Mouse (Mus musculus): ENCODE data around the gene Slc6a20b. TPM values are rescaled to one million over a fixed set of nuclear protein-coding genes. Genes with fewer than 3 reads are reported as not detected.
A peak's percentile ranks its signal among the peaks of the same experiment; 100 is the strongest.
"Not testable (repeated sequence)": the region's sequence is repeated elsewhere in the genome, so short reads cannot be mapped to it uniquely, and the experiment has no call there.

The Slc6a20b gene
- 0.23 and 0.24 TPM in 2 replicates for polyA plus RNA-seq (2015; fragmentation: Nextera tagmentation; extraction: Ambion mirVana)

DNA sequence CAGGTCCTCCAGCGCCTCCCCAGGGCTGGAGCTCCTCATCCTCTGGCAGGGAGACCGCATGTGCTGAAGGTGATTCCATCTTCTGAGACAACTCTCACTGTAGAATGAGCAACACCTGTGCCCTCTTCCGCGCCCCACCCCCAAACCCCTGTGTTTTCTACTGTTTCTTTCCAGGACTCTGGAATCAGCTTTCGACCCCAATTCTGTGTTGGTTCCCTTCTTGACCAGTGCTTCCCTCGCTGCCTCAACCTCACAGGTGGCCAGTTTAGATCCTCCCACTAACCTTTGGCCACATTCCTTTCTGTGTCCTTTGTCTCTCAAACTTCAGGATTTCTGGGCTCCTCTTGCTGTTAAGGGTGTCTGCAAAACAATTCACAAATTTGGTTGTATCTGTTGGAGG lies at the start of gene Slc6a20b:
Gene Slc6a20b (minus strand): TSS at position 285 of the 400 bp plus-strand sequence.
- H3K4me1 ChIP-seq, result no peaks in the 10 kb centered on the region
- H3K4me3 ChIP-seq, result no peak within 1 kb of the TSS
- no peak within 1 kb of the TSS for H3K27ac ChIP-seq (replicated peaks)
- H3K36me3 ChIP-seq, result no peaks in the 10 kb centered on the region
- 83% methylated on average over 6 of the region's 6 CpGs for WGBS
- no peak within 1 kb of the TSS for H3K9ac ChIP-seq (replicated peaks)
- no peak within 1 kb of the TSS for H3K4me2 ChIP-seq (replicated peaks)
- ATAC-seq (replicated peaks), result no peak
- H3K27me3 ChIP-seq, result no peaks in the 10 kb centered on the region
- H3K9me3 ChIP-seq, result no peaks in the 10 kb centered on the region

DNA sequence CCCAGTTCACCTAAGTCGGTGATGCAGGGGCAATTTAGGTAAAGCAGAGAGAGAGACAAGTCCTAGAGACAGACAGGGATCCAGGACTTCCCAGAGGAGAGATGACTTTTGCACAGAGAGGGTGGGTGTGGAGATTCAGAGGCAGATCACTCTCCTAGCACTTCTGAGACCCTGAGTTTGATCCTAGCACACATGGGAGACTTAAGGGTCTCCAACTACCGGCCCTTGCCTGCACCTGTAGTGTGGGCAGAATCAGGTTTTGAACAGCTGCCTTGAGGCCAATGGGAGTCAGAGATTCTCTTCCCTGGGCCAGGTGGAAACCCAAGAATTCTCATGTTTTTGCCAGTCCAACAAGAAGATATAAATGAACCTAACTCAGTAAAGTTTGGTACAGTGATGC lies 46.8 kb upstream of the Slc6a20b start:
- Histone ChIP-seq H3K4me2 (replicated peaks) (peak overlapping the region; percentile 79), H3K36me3 (no peaks in the 10 kb centered on the region), H3K4me3 (no peak overlapping the region), H3K4me1 (peaks cover 8% of the 10 kb centered on the region), H3K9ac (replicated peaks) (no peak overlapping the region), H3K9me3 (no peaks in the 10 kb centered on the region), H3K27me3 (peaks cover 41% of the 10 kb centered on the region), H3K27ac (replicated peaks) (no peak overlapping the region)
- 22% methylated on average over 2 of the region's 2 CpGs for WGBS
- no peak for ATAC-seq (replicated peaks)

DNA sequence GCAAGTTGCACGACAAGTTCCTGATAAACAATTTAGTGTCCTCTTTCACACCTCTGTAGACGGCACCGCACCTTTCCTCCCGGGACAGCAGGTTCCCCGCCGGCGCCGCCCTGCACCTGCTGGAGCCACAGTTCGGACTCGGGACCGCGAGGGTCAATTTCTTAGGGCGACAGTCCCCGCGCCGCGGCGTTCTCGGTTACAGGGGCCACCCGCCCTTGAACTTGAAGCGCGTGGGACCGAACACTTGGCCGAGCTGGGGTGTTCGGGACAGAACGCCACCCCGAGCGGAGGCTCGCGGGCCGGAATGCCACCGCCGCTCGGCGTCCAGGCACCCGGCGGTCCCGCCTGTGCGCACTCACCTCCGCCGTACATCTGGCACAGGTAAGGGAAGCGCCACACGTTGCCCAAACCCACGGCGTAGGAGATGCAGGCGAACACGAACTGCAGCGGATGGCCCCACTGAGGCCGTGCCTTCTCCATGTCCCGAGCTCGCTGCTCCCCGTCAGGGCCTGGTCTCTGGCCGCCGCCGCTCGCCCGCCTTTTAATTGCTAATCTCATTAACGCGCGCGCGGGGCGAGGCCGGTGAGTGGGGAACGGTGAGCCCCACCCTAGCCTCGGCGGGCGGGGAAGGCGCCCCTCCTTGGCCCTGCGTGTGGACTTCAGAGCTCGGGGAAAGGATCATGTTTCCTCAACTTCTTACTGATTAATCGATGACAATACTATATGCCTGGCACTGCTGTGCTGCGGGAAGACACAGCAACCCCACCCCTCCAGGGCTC lies 46.2 kb upstream of the Slc6a20b start, which contains the start of the genes Ccr9 and Slc6a20a:
Gene Ccr9 (plus strand): TSS at position 113 of the 779 bp plus-strand sequence.
Gene Slc6a20a (minus strand): TSS at position 559 of the 779 bp plus-strand sequence.
- Histone ChIP-seq H3K9ac (replicated peaks) (peak within 1 kb of the TSS; percentile 37), H3K27me3 (peaks cover 41% of the 10 kb centered on the region), H3K9me3 (no peaks in the 10 kb centered on the region), H3K27ac (replicated peaks) (no peak within 1 kb of the TSS), H3K36me3 (no peaks in the 10 kb centered on the region), H3K4me2 (replicated peaks) (peak within 1 kb of the TSS; percentile 79), H3K4me3 (peak within 1 kb of the TSS; percentile 42), H3K4me1 (peaks cover 8% of the 10 kb centered on the region)
- 0 out of 2 replicates have a peak, but pooled peaks have one; percentile 48 for ATAC-seq (replicated peaks)
- WGBS, result 2% methylated on average over 73 of the region's 73 CpGs

DNA sequence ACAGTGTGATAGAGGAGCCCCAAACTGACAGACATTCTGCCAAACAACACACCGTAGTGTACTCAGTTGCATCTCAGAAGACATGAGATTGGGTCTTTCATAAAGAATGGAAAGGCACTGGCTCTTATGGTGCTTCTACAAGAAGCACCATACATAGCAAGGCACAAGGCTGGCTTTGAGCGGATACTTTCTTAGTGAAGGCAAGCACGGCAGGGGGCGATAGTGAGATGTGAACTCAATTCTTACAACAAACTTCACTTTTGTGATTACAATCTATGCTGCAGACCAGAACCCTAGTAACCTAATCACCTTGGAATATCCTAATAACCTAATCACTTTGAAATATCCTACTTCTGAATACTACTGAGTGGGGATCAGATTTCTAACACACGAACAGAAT lies 33.3 kb upstream of the Slc6a20b start:
- Histone ChIP-seq H3K4me3 (no peak overlapping the region), H3K9me3 (no peaks in the 10 kb centered on the region), H3K4me1 (no peaks in the 10 kb centered on the region), H3K36me3 (no peaks in the 10 kb centered on the region), H3K4me2 (replicated peaks) (no peak overlapping the region), H3K9ac (replicated peaks) (no peak overlapping the region), H3K27me3 (no peaks in the 10 kb centered on the region), H3K27ac (replicated peaks) (no peak overlapping the region)
- no peak for ATAC-seq (replicated peaks)
- 54% methylated on average over 5 of the region's 5 CpGs for WGBS

DNA sequence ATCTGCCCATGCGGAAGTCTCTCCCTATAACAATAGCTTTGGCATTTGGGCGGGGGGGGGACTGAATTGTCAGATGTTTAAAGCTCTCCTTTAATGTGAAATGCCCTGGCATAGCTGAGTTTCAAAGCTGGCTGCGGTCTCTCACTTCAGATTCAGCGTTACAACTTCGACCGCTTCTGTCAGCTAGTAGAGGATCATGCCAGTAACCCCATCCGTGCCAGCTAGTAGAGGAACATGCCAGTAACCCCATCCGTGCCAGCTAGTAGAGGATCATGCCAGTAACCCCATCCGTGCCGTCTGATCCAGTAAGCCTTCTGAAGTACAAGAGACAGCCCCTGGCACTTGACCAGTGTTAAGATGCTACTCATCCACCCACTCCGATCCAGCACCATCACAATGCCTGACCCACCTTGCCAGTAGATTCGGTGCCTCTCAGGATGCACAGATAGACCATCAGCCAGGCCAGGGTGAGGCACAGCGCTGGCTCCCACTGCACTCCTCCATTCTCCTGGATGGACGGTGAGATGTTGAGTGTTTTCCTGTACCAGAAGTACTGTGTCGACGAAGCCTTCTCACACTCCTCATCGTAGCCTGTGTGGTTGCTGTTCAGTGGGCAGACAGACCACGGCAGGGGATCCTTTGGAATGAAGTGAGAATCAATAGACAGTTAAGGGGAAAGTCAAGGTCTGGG lies 27.8 kb upstream of the Slc6a20b start:
- not testable (repeated sequence) for H3K9ac ChIP-seq (replicated peaks); H3K36me3 ChIP-seq; H3K27ac ChIP-seq (replicated peaks); H3K4me1 ChIP-seq; H3K4me3 ChIP-seq; H3K27me3 ChIP-seq; H3K4me2 ChIP-seq (replicated peaks); H3K9me3 ChIP-seq
- WGBS, result 63% methylated on average over 18 of the region's 18 CpGs
- ATAC-seq (replicated peaks), result peak; percentile 91

DNA sequence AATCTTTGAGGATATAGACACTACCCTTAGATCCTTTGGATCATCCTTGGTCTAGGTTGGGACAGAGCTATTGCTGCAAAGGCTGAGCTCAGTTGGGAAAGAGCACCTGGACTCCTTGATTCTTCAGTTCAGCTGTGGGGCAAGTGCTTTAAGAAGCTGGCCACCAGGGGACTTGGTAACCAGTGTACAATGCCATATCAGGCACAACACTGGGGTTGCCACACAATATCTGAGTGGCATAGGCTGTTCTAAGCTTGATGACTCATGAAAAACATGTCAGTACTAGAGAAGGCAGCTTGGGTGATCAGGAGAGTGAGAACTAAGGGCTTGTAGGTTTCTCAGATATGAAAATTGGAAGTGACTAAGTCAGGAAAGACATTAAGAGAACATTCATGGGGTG lies 26.6 kb upstream of the Slc6a20b start:
- peaks cover 7% of the 10 kb centered on the region; the same call in 1 of the 2 replicates for H3K4me1 ChIP-seq
- H3K9me3 ChIP-seq, result no peaks in the 10 kb centered on the region
- no peak overlapping the region for H3K4me3 ChIP-seq
- H3K9ac ChIP-seq (replicated peaks), result no peak overlapping the region
- H3K4me2 ChIP-seq (replicated peaks), result no peak overlapping the region
- ATAC-seq (replicated peaks), result no peak
- no peak overlapping the region for H3K27ac ChIP-seq (replicated peaks)
- no peaks in the 10 kb centered on the region for H3K27me3 ChIP-seq
- no peaks in the 10 kb centered on the region for H3K36me3 ChIP-seq

DNA sequence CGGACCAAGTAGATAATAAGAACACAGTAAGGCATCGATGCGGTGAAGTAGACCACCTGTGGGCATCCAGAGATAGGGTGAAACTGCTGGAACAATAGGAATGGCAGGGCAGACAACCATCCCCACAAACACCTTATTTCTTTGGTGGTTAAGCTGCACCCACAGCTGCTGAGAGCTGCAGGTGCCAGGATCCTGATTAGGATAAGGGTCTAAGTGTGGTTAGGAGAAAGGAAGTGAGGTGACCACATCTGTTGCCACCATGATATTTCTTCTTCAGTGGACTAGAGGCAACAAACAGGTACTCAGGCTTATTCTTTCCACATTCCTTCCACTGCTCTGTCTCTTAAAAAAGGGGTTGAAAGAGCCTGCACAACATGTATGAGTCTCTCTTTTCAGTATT lies 25.1 kb upstream of the Slc6a20b start:
- Histone ChIP-seq H3K36me3 (no peaks in the 10 kb centered on the region), H3K4me1 (peaks cover 7% of the 10 kb centered on the region; the same call in 1 of the 2 replicates), H3K27ac (replicated peaks) (no peak overlapping the region), H3K4me3 (no peak overlapping the region), H3K4me2 (replicated peaks) (no peak overlapping the region), H3K9ac (replicated peaks) (no peak overlapping the region), H3K27me3 (no peaks in the 10 kb centered on the region), H3K9me3 (no peaks in the 10 kb centered on the region)
- whole genome bisulfite sequencing, result 83% methylated on average over 3 of the region's 3 CpGs
- ATAC-seq (replicated peaks), result no peak

DNA sequence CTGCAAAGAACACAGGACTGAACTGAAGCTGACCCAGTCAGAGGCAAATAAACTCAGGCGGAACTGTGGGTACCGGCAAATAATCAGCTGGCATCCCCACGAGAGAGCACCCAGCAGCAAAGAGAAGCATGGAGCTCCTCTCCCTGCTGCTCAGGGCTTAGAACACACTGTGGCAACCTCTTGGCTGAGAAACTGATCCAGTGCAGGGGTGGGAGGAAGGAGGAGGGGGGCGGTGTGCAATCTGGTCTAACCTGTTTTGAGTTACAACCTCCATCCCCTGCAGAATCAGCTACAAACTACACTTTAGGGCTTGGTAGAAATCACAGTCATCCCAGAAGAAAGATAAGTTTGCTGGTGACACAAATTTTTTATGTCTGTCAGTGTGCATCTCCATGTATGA lies 19.0 kb upstream of the Slc6a20b start:
- Histone ChIP-seq H3K27ac (replicated peaks) (no peak overlapping the region), H3K27me3 (no peaks in the 10 kb centered on the region), H3K4me3 (no peak overlapping the region), H3K36me3 (no peaks in the 10 kb centered on the region), H3K9ac (replicated peaks) (no peak overlapping the region), H3K9me3 (no peaks in the 10 kb centered on the region), H3K4me2 (replicated peaks) (no peak overlapping the region), H3K4me1 (no peaks in the 10 kb centered on the region)
- no peak for ATAC-seq (replicated peaks)
- WGBS, result 63% methylated on average over 4 of the region's 4 CpGs

DNA sequence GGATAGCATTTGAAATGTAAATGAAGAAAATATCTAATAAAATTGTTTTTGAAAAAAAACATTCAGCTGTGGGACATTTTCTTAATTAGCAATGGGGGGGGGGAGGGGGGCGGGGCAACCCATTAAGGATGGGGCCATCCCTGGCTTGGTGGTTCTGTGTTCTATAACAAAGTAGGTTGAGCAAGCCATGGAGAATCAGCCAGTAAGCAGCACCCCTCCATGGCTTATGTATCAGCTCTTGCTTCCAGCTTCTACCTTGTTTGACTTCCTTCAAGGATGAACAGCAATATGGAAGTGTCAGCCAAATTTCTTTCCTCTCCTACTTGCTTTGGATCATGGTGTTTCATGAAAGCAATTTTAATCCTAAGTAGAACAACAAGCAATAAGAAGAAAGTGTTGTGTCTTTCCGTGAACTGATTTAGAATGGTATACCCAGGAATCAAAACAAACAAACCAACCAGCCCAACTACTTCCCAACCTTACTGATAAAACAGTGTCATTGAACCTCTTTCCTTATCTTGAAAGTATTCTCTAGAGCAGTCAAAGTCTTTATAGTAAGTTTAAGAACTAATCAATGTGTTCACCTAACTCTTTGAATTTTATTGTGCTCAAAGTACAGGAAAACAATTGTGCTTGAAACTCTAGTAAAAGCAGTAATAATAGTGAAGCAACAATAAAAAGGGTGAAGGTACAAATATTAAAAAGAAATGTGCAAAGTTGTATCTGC lies 17.6 kb upstream of the Slc6a20b start:
- Histone ChIP-seq H3K9ac (replicated peaks) (no peak overlapping the region), H3K27ac (replicated peaks) (no peak overlapping the region), H3K27me3 (no peaks in the 10 kb centered on the region), H3K36me3 (no peaks in the 10 kb centered on the region), H3K4me3 (no peak overlapping the region), H3K4me2 (replicated peaks) (no peak overlapping the region), H3K9me3 (no peaks in the 10 kb centered on the region), H3K4me1 (no peaks in the 10 kb centered on the region)
- WGBS, result 94% methylated on average over 2 of the region's 2 CpGs
- ATAC-seq (replicated peaks), result no peak

DNA sequence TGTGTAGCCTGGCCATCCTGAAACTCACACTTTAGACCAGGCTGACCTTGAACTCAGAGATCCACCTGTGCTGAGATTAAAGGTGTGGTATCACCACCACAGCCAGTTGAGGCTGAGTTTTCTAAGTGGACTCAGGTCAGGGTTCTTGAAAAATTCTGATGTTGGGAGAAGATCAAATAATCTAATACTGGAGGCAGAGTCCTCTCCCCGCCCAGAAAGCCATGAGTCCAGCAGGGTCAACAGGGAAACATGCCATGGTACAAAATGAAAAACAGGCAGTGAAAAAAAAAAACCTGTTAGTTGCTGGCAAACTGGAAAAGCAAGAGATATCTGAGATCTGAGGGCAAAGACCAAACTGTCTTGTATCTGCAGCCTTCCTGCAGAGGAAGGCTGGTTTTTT lies 7.7 kb upstream of the Slc6a20b start:
- H3K36me3 ChIP-seq, result no peaks in the 10 kb centered on the region
- ATAC-seq (replicated peaks), result no peak
- H3K27ac ChIP-seq (replicated peaks), result no peak overlapping the region
- H3K9me3 ChIP-seq, result no peaks in the 10 kb centered on the region
- H3K27me3 ChIP-seq, result no peaks in the 10 kb centered on the region
- H3K4me1 ChIP-seq, result no peaks in the 10 kb centered on the region
- no peak overlapping the region for H3K4me3 ChIP-seq
- no peak overlapping the region for H3K9ac ChIP-seq (replicated peaks)
- WGBS, result 79% methylated on average over 1 of the region's 1 CpGs
- H3K4me2 ChIP-seq (replicated peaks), result no peak overlapping the region

DNA sequence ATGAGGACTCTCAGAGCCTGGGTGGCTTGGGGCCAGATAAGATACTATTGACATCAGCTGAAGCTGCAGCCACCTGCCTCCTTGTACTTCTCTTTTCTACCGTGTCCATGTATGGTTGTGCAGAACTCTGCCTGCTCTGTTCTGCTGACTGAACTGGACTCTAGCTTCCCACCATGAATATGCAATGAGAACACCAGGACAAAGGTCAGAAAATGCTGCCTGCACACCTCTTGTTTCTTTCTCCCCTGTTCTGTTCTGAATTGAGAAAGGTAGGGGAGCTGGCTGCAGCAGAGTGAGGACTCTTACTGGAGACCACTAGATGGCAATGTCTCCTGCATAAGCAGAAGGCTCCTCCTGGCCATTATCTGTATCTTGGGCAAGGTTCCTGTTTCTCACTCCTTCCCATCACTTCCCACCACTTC lies 6.3 kb upstream of the Slc6a20b start:
- Histone ChIP-seq H3K4me3 (no peak overlapping the region), H3K36me3 (no peaks in the 10 kb centered on the region), H3K9me3 (no peaks in the 10 kb centered on the region), H3K27me3 (no peaks in the 10 kb centered on the region), H3K9ac (replicated peaks) (no peak overlapping the region), H3K4me1 (no peaks in the 10 kb centered on the region), H3K27ac (replicated peaks) (no peak overlapping the region), H3K4me2 (replicated peaks) (no peak overlapping the region)
- WGBS, result 80% methylated on average over 1 of the region's 1 CpGs
- ATAC-seq (replicated peaks), result 0 out of 2 replicates have a peak, but pooled peaks have one; percentile 51

DNA sequence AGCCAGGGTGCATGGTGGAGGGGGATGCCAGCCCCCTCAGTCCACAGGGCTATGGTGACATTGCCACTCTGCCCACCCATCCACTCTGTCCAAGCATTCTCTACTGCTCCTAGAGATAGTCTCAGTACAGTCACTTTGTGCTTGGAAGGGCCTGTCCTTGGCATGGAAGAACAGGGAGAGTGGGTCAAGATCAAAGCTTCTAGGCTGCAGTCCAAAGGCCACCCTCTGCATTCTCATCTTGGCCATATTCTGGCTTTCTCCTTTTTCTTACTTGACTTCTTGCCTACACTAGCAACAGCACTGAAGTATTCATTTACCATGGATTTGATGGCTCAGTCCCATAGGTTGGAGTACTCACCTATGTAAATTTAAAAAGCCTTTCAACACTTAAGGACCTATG lies 5.9 kb upstream of the Slc6a20b start:
- Histone ChIP-seq H3K27ac (replicated peaks) (no peak overlapping the region), H3K4me2 (replicated peaks) (no peak overlapping the region), H3K36me3 (no peaks in the 10 kb centered on the region), H3K27me3 (no peaks in the 10 kb centered on the region), H3K9me3 (no peaks in the 10 kb centered on the region), H3K9ac (replicated peaks) (no peak overlapping the region), H3K4me3 (no peak overlapping the region), H3K4me1 (no peaks in the 10 kb centered on the region)
- ATAC-seq (replicated peaks), result no peak
